Mouse (Mus musculus): ENCODE data around the gene Wdtc1. TPM values are rescaled to one million over a fixed set of nuclear protein-coding genes. Genes with fewer than 3 reads are reported as not detected.

The Wdtc1 gene
- polyA plus RNA-seq, 1 experiment from 2014 or later = 14.5 TPM

GRCm38 (mm10) chr4:133300421-133300820, 52.9 kb downstream of the Wdtc1 start:
- ATAC-seq (replicated peaks; ENCODE audit: low FRiP score) (no peak), DNase-seq (ENCODE audit: low spot score) (no peak)
- no peak overlapping the region for H3K4me3 ChIP-seq (ENCODE audit: low read depth, low read length)
- H3K27ac ChIP-seq (ENCODE audit: low read depth, low read length) = no peak overlapping the region
- H3K36me3 ChIP-seq (ENCODE audit: control insufficient read depth, insufficient read depth, low read length) = no peaks in the 10 kb centered on the region
- no peaks in the 10 kb centered on the region for H3K27me3 ChIP-seq (replicated peaks; ENCODE audit: control insufficient read depth, insufficient read depth, low read length)
- no peaks in the 10 kb centered on the region for H3K9me3 ChIP-seq (ENCODE audit: control insufficient read depth, low read length)
- H3K4me2 ChIP-seq = no peak overlapping the region
- WGBS = 88% methylated on average over 11 of the region's 11 CpGs
- no peak overlapping the region for H3K9ac ChIP-seq (ENCODE audit: low read depth, low read length)
- 0 out of 2 replicates have a peak, but pooled peaks cover 2% of the 10 kb centered on the region for H3K4me1 ChIP-seq (replicated peaks; ENCODE audit: control insufficient read depth, insufficient read depth, low read length)

- Histone ChIP-seq H3K9ac (ENCODE audit: low read depth, low read length) (no peak overlapping the region), H3K27me3 (replicated peaks; ENCODE audit: control insufficient read depth, insufficient read depth, low read length) (no peaks in the 10 kb centered on the region), H3K27ac (ENCODE audit: low read depth, low read length) (no peak overlapping the region), H3K36me3 (ENCODE audit: control insufficient read depth, insufficient read depth, low read length) (no peaks in the 10 kb centered on the region), H3K4me2 (no peak overlapping the region), H3K4me1 (replicated peaks; ENCODE audit: control insufficient read depth, insufficient read depth, low read length) (0 out of 2 replicates have a peak, but pooled peaks cover 2% of the 10 kb centered on the region), H3K4me3 (ENCODE audit: low read depth, low read length) (no peak overlapping the region), H3K9me3 (ENCODE audit: control insufficient read depth, low read length) (no peaks in the 10 kb centered on the region)
- 72% methylated on average over 5 of the region's 5 CpGs for WGBS
- ATAC-seq (replicated peaks; ENCODE audit: low FRiP score) (no peak), DNase-seq (ENCODE audit: low spot score) (no peak)
Measured at GRCm38 (mm10) chr4:133299701-133300100, 53.6 kb downstream of the Wdtc1 start.

GRCm38 (mm10) chr4:133298516-133299365, 54.5 kb downstream of the Wdtc1 start:
- Histone ChIP-seq H3K4me3 (ENCODE audit: low read depth, low read length) (no peak overlapping the region), H3K36me3 (ENCODE audit: control insufficient read depth, insufficient read depth, low read length) (peaks cover 5% of the 10 kb centered on the region; the same call in 1 of the 2 replicates), H3K27ac (ENCODE audit: low read depth, low read length) (no peak overlapping the region), H3K4me1 (replicated peaks; ENCODE audit: control insufficient read depth, insufficient read depth, low read length) (peaks cover 3% of the 10 kb centered on the region; the same call in 1 of the 2 replicates), H3K4me2 (no peak overlapping the region), H3K9me3 (ENCODE audit: control insufficient read depth, low read length) (no peaks in the 10 kb centered on the region), H3K27me3 (replicated peaks; ENCODE audit: control insufficient read depth, insufficient read depth, low read length) (no peaks in the 10 kb centered on the region), H3K9ac (ENCODE audit: low read depth, low read length) (no peak overlapping the region)
- ATAC-seq (replicated peaks; ENCODE audit: low FRiP score) = no peak
- 49% methylated on average over 12 of the region's 12 CpGs for WGBS
- DNase-seq (ENCODE audit: low spot score) = no peak

GRCm38 (mm10) chr4:133297801-133298238, 55.5 kb downstream of the Wdtc1 start:
- Histone ChIP-seq H3K4me2 (no peak overlapping the region), H3K9me3 (ENCODE audit: control insufficient read depth, low read length) (no peaks in the 10 kb centered on the region), H3K27me3 (replicated peaks; ENCODE audit: control insufficient read depth, insufficient read depth, low read length) (no peaks in the 10 kb centered on the region), H3K27ac (ENCODE audit: low read depth, low read length) (no peak overlapping the region), H3K4me1 (replicated peaks; ENCODE audit: control insufficient read depth, insufficient read depth, low read length) (peaks cover 9% of the 10 kb centered on the region; the same call in 1 of the 2 replicates), H3K9ac (ENCODE audit: low read depth, low read length) (no peak overlapping the region), H3K36me3 (ENCODE audit: control insufficient read depth, insufficient read depth, low read length) (peaks cover 5% of the 10 kb centered on the region; the same call in 1 of the 2 replicates), H3K4me3 (ENCODE audit: low read depth, low read length) (no peak overlapping the region)
- peak; percentile 71 for DNase-seq (ENCODE audit: low spot score)
- WGBS = 5% methylated on average over 5 of the region's 5 CpGs
- ATAC-seq (replicated peaks; ENCODE audit: low FRiP score) = peak; percentile 67

- no peak for ATAC-seq (replicated peaks; ENCODE audit: low FRiP score)
- Histone ChIP-seq H3K36me3 (ENCODE audit: control insufficient read depth, insufficient read depth, low read length) (peaks cover 5% of the 10 kb centered on the region; the same call in 1 of the 2 replicates), H3K27ac (ENCODE audit: low read depth, low read length) (no peak overlapping the region), H3K27me3 (replicated peaks; ENCODE audit: control insufficient read depth, insufficient read depth, low read length) (no peaks in the 10 kb centered on the region), H3K4me1 (replicated peaks; ENCODE audit: control insufficient read depth, insufficient read depth, low read length) (peaks cover 9% of the 10 kb centered on the region; the same call in 1 of the 2 replicates), H3K9ac (ENCODE audit: low read depth, low read length) (peak overlapping the region; percentile 2; the same call in 1 of the 2 replicates), H3K4me3 (ENCODE audit: low read depth, low read length) (no peak overlapping the region), H3K9me3 (ENCODE audit: control insufficient read depth, low read length) (no peaks in the 10 kb centered on the region), H3K4me2 (no peak overlapping the region)
- WGBS = 63% methylated on average over 10 of the region's 10 CpGs
- DNase-seq (ENCODE audit: low spot score) = no peak
Measured at GRCm38 (mm10) chr4:133297360-133297759, 55.9 kb downstream of the Wdtc1 start.

- no peaks in the 10 kb centered on the region for H3K27me3 ChIP-seq (replicated peaks; ENCODE audit: control insufficient read depth, insufficient read depth, low read length)
- WGBS = 59% methylated on average over 11 of the region's 11 CpGs
- H3K36me3 ChIP-seq (ENCODE audit: control insufficient read depth, insufficient read depth, low read length) = peaks cover 5% of the 10 kb centered on the region; the same call in 1 of the 2 replicates
- H3K4me2 ChIP-seq = no peak overlapping the region
- DNase-seq (ENCODE audit: low spot score) = no peak
- no peaks in the 10 kb centered on the region for H3K9me3 ChIP-seq (ENCODE audit: control insufficient read depth, low read length)
- no peak overlapping the region for H3K27ac ChIP-seq (ENCODE audit: low read depth, low read length)
- no peak for ATAC-seq (replicated peaks; ENCODE audit: low FRiP score)
- H3K4me1 ChIP-seq (replicated peaks; ENCODE audit: control insufficient read depth, insufficient read depth, low read length) = peaks cover 9% of the 10 kb centered on the region; the same call in 1 of the 2 replicates
- no peak overlapping the region for H3K4me3 ChIP-seq (ENCODE audit: low read depth, low read length)
- no peak overlapping the region for H3K9ac ChIP-seq (ENCODE audit: low read depth, low read length)
Measured at GRCm38 (mm10) chr4:133294084-133294483, 59.2 kb downstream of the Wdtc1 start.

GRCm38 (mm10) chr4:133292901-133293843, 60.1 kb downstream of the Wdtc1 start:
- ATAC-seq (replicated peaks; ENCODE audit: low FRiP score) (no peak), DNase-seq (ENCODE audit: low spot score) (no peak)
- Histone ChIP-seq H3K4me2 (no peak overlapping the region), H3K9me3 (ENCODE audit: control insufficient read depth, low read length) (no peaks in the 10 kb centered on the region), H3K27me3 (replicated peaks; ENCODE audit: control insufficient read depth, insufficient read depth, low read length) (no peaks in the 10 kb centered on the region), H3K36me3 (ENCODE audit: control insufficient read depth, insufficient read depth, low read length) (peaks cover 5% of the 10 kb centered on the region; the same call in 1 of the 2 replicates), H3K9ac (ENCODE audit: low read depth, low read length) (peak overlapping the region; percentile 13; the same call in 1 of the 2 replicates), H3K4me1 (replicated peaks; ENCODE audit: control insufficient read depth, insufficient read depth, low read length) (peaks cover 9% of the 10 kb centered on the region; the same call in 1 of the 2 replicates), H3K4me3 (ENCODE audit: low read depth, low read length) (no peak overlapping the region), H3K27ac (ENCODE audit: low read depth, low read length) (no peak overlapping the region)
- 46% methylated on average over 24 of the region's 24 CpGs for WGBS

GRCm38 (mm10) chr4:133292405-133292804, 60.9 kb downstream of the Wdtc1 start:
- H3K4me3 ChIP-seq (ENCODE audit: low read depth, low read length) = no peak overlapping the region
- WGBS = 90% methylated on average over 4 of the region's 4 CpGs
- H3K4me1 ChIP-seq (replicated peaks; ENCODE audit: control insufficient read depth, insufficient read depth, low read length) = peaks cover 7% of the 10 kb centered on the region; the same call in 1 of the 2 replicates
- H3K9ac ChIP-seq (ENCODE audit: low read depth, low read length) = no peak overlapping the region
- H3K36me3 ChIP-seq (ENCODE audit: control insufficient read depth, insufficient read depth, low read length) = peaks cover 5% of the 10 kb centered on the region; the same call in 1 of the 2 replicates
- ATAC-seq (replicated peaks; ENCODE audit: low FRiP score) (no peak), DNase-seq (ENCODE audit: low spot score) (no peak)
- no peaks in the 10 kb centered on the region for H3K9me3 ChIP-seq (ENCODE audit: control insufficient read depth, low read length)
- no peak overlapping the region for H3K4me2 ChIP-seq
- H3K27ac ChIP-seq (ENCODE audit: low read depth, low read length) = no peak overlapping the region
- H3K27me3 ChIP-seq (replicated peaks; ENCODE audit: control insufficient read depth, insufficient read depth, low read length) = no peaks in the 10 kb centered on the region
